Mouse (Mus musculus): Measurements from ENCODE around the gene Hivep2.

DNA sequence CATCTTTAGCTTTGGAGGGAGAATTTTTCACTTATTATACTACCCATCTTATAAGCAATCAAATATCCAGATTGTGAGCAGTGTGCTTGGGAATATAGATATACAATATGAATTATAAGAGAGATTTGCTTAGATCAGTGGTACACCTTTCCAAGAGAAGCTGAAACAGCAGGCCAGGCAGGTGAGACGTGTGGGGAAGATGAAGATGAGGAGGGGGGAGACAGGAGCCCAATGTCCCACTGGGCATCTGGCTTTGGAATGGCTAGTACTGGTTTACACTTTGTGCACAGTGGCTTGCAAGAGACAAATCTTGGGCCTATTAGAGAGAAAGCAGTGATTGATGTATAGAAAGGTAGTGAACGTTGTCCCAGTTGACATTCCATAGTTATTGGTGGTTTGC lies 2.9 kb upstream of the Hivep2 start:
- no peak for TF ChIP-seq CTCF (IDR thresholded peaks at IDR 0.05; ENCODE audit: borderline replicate concordance, control insufficient read depth, extremely low read depth, insufficient read depth, low read length, poor library complexity)
- no peak for TF ChIP-seq POLR2A (IDR thresholded peaks at IDR 0.05; ENCODE audit: control insufficient read depth, extremely low read depth, insufficient read depth, low read length, poor library complexity)
